Mouse (Mus musculus) kidney, adult 11 months (tissue): ENCODE measurements at regions not wholly inside any gene's neighbourhood (a gene's known extent, or its start where the extent isn't known, plus 50 kb on each side); places are given as distances from the start of the nearest gene placed in this dataset.

ENCODE experiments used
- DNase-seq: peaks from one replicate; pipeline ENCODE4 v3.0.0; 2022

- DNase-seq = no peak
Measured at GRCm38 (mm10) chr7:67895166-67895565, 57.5 kb upstream of the Igf1r start.

GRCm38 (mm10) chr7:67892917-67893316 is 59.7 kb upstream of the Igf1r start:
- DNase-seq = no peak

GRCm38 (mm10) chr7:67883040-67883439 is 69.6 kb upstream of the Igf1r start:
- DNase-seq = no peak

GRCm38 (mm10) chr7:67882606-67883005 is 70.0 kb upstream of the Igf1r start:
- DNase-seq = no peak

GRCm38 (mm10) chr7:67878226-67878625 is 74.4 kb upstream of the Igf1r start:
- no peak for DNase-seq

- DNase-seq = no peak
Measured at GRCm38 (mm10) chr7:67877587-67877986, 75.0 kb upstream of the Igf1r start.

- DNase-seq = no peak
Measured at GRCm38 (mm10) chr7:67854080-67855022, 94.8 kb upstream of the Synm start.

- no peak for DNase-seq
Measured at GRCm38 (mm10) chr7:67852859-67853258, 93.3 kb upstream of the Synm start.

GRCm38 (mm10) chr7:67849509-67849862 is 89.9 kb upstream of the Synm start:
- no peak for DNase-seq

GRCm38 (mm10) chr7:67848589-67849508 is 89.3 kb upstream of the Synm start:
- DNase-seq = peak; percentile 70

- DNase-seq = peak; percentile 54
Measured at GRCm38 (mm10) chr7:67846796-67847195, 87.3 kb upstream of the Synm start.

GRCm38 (mm10) chr7:67836984-67837383 is 77.4 kb upstream of the Synm start:
- no peak for DNase-seq

GRCm38 (mm10) chr7:67836117-67836949 is 76.8 kb upstream of the Synm start:
- DNase-seq = peak; percentile 63

- no peak for DNase-seq
Measured at GRCm38 (mm10) chr7:67831738-67832137, 72.2 kb upstream of the Synm start.

GRCm38 (mm10) chr7:67827386-67827785 is 67.8 kb upstream of the Synm start:
- DNase-seq = no peak

- no peak for DNase-seq
Measured at GRCm38 (mm10) chr7:67826936-67827335, 67.4 kb upstream of the Synm start.

- DNase-seq = no peak
Measured at GRCm38 (mm10) chr7:67826368-67826767, 66.8 kb upstream of the Synm start.

GRCm38 (mm10) chr7:67825636-67826280 is 66.2 kb upstream of the Synm start:
- no peak for DNase-seq

- DNase-seq = no peak
Measured at GRCm38 (mm10) chr7:67823943-67824645, 64.6 kb upstream of the Synm start.

- no peak for DNase-seq
Measured at GRCm38 (mm10) chr7:67819551-67819950, 60.0 kb upstream of the Synm start.

GRCm38 (mm10) chr7:67817556-67817955 is 58.0 kb upstream of the Synm start:
- DNase-seq = no peak

GRCm38 (mm10) chr7:67814861-67815260 is 55.3 kb upstream of the Synm start:
- no peak for DNase-seq
